Mouse (Mus musculus) right cerebral cortex, postnatal 14 days (tissue): ENCODE measurements around the gene Borcs5.
A peak's percentile ranks its signal among the peaks of the same experiment; 100 is the strongest.

Source experiments
- DNase-seq: peaks from one replicate; pipeline ENCODE4 v3.0.0; 2022

Gene Borcs5

GRCm38 (mm10) chr6:134639210-134639609 is at the start of gene Borcs5:
Gene Borcs5, plus strand, starts transcription at chr6:134639510.
- no peak for DNase-seq

GRCm38 (mm10) chr6:134591614-134592013 is 47.7 kb upstream of the Borcs5 start:
- no peak for DNase-seq

GRCm38 (mm10) chr6:134594569-134595442 is 44.5 kb upstream of the Borcs5 start:
- no peak for DNase-seq

GRCm38 (mm10) chr6:134597651-134598229 is 41.6 kb upstream of the Borcs5 start:
- DNase-seq = no peak

GRCm38 (mm10) chr6:134599239-134599638 is 40.1 kb upstream of the Borcs5 start:
- DNase-seq = no peak

- DNase-seq = no peak
These were observed 38.2 kb upstream of the Borcs5 start for GRCm38 (mm10) chr6:134601130-134601529.

- DNase-seq = no peak
These were observed 37.5 kb upstream of the Borcs5 start for GRCm38 (mm10) chr6:134601766-134602165.

- DNase-seq = no peak
These were observed 36.8 kb upstream of the Borcs5 start for GRCm38 (mm10) chr6:134602371-134603003.

GRCm38 (mm10) chr6:134605196-134605595 is 34.1 kb upstream of the Borcs5 start:
- no peak for DNase-seq

GRCm38 (mm10) chr6:134606540-134606939 is 32.8 kb upstream of the Borcs5 start:
- DNase-seq = no peak

- DNase-seq = no peak
These were observed 32.2 kb upstream of the Borcs5 start for GRCm38 (mm10) chr6:134606949-134607746.

- no peak for DNase-seq
These were observed 28.9 kb upstream of the Borcs5 start for GRCm38 (mm10) chr6:134610380-134610779.

GRCm38 (mm10) chr6:134611896-134612295 is 27.4 kb upstream of the Borcs5 start:
- DNase-seq = no peak

GRCm38 (mm10) chr6:134614322-134614721 is 25.0 kb upstream of the Borcs5 start:
- DNase-seq = no peak

GRCm38 (mm10) chr6:134614723-134615648 is 24.3 kb upstream of the Borcs5 start:
- DNase-seq = peak; percentile 81

- DNase-seq = no peak
These were observed 21.7 kb upstream of the Borcs5 start for GRCm38 (mm10) chr6:134617589-134617988.

GRCm38 (mm10) chr6:134620129-134620528 is 19.2 kb upstream of the Borcs5 start:
- DNase-seq = no peak

- peak; percentile 73 for DNase-seq
These were observed 18.3 kb upstream of the Borcs5 start for GRCm38 (mm10) chr6:134620846-134621551.

- no peak for DNase-seq
These were observed 17.8 kb upstream of the Borcs5 start for GRCm38 (mm10) chr6:134621552-134621949.

GRCm38 (mm10) chr6:134625431-134625830 is 13.9 kb upstream of the Borcs5 start:
- DNase-seq = no peak

GRCm38 (mm10) chr6:134626564-134626963 is 12.7 kb upstream of the Borcs5 start:
- no peak for DNase-seq
